Mouse (Mus musculus): ENCODE results near the gene Adamts15. TPM values are rescaled to one million over a fixed set of nuclear protein-coding genes. Genes with fewer than 3 reads are reported as not detected.

Adamts15 gene
- 1 to 10 TPM; 1.7 TPM for total RNA-seq (2021)
- long read RNA-seq, experiment 1, partial matches to known transcripts: 0 of 1 reads
- long read RNA-seq, experiment 1, other reads (novel, unspliced or antisense): 1 of 1 reads
- long read RNA-seq, experiment 2, partial matches to known transcripts: 0 of 1 reads
- long read RNA-seq, experiment 2, other reads (novel, unspliced or antisense): 1 of 1 reads

DNA sequence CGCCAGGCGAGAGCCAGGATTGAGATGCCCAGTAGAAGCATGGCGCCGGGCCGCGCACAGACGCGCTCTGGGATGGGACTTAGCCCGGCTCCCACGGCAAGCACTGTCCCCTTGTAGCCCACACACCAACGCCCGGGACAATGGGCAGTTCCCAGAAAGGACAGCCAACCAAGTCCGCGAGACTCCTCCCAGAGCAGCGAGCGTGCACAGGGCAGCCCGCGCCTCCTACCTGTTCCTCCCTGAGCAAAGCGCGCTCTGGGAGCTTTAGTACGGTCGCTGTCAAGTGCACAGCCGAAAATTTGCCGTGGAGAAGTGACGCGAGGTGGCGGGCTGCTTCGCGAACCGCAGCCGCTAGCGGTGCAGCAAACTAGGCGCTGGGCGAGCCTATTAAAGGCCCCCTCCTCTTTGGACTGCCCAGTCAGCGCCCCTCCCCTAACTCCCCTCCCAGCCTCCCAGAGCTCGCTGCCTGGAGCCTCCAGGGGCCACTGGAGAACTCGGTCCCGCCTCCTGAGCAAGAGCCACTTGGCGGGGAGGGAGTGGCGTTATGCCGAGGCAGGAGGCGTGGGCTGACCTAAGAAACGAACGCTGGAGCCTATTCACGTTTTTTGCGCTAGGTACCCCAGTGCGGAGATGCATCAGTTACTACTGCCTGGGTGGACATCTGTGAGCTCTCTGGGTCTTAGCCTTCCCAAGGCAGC is at the start of gene Adamts15:
Adamts15 (minus strand) TSS at position 256 of the 698 bp plus-strand sequence.
- intact Hi-C loops (cut with DNase I): no loop called here
- DNase-seq: peak; percentile 52 to 78

DNA sequence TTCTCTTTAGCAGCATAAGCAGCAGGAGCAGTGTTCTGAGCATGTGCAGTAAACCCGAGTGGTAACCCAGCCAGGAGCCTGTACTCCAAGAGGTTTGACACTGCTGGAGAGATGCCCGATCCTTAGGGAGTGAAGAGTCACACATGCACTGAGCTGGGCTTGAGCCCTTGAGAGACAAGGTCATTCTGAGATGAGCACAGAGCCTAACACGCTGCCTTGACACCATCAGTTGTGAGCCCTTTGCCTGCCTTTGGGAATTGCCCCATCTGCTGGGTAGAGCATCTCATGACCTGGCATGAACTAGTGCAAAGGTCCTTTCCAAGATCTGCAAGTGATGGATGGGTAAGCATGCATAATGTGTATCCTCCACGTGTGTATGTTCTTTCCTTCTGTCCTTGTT is 49.7 kb upstream of the Adamts15 start:
- intact Hi-C loops (cut with DNase I): no loop called here
- no peak for DNase-seq

- intact Hi-C loops (cut with DNase I): no loop called here
- DNase-seq: no peak
Measured at GRCm38 (mm10) chr9:30970001-30970400, 47.7 kb upstream of the Adamts15 start.

GRCm38 (mm10) chr9:30968130-30968529 is 45.9 kb upstream of the Adamts15 start:
- intact Hi-C loops (cut with DNase I): no loop called here
- DNase-seq: no peak

GRCm38 (mm10) chr9:30966881-30967280 is 44.6 kb upstream of the Adamts15 start:
- intact Hi-C loops (cut with DNase I): no loop called here
- DNase-seq: no peak

DNA sequence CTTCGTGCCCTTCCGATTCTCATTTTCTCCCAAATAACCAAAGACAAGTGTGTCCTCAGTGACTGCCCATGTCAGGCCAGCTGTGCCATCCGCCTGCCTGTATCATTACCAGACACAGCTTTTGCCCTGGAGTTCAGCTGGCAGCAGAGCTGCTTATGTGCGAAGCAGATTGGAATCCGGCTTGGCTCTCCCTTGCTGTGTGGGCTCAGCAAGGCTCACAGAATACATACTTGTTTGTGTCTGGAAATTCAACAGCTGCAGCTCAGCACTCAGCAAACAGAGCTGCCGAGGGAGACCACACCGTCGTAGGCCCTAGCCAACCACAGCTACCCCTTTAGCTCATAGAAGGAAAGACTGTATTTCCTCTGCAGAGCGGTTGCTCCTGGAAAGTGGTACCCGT is 42.4 kb upstream of the Adamts15 start:
- DNase-seq: peak in 1 of 2 experiments; percentile 30
- intact Hi-C loops (cut with DNase I): no loop called here

DNA sequence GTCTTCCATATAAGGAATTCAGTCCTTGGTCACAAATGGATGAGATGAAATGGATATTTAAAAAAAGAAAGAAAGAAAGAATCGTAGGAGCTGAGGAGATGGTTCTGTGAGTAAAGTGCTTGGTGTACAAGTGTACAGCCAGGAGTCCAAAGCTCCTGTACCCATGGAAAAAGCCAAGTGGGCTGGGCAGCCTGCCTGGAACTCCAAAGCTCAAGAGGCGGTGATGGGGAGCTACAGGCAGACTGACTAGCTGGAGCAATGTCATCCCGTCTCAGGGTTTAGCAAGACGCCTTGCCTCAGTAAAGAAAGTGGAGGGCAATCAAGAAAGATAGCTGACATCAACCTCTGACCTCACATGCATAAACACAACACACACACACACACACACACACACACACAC is 41.5 kb upstream of the Adamts15 start:
- no peak for DNase-seq
- intact Hi-C loops (cut with DNase I): no loop called here

- intact Hi-C loops (cut with DNase I): no loop called here
- DNase-seq: peak in 1 of 2 experiments; percentile 33
Measured at GRCm38 (mm10) chr9:30955246-30955645, 33.0 kb upstream of the Adamts15 start.

- intact Hi-C loops (cut with DNase I): no loop called here
- DNase-seq: no peak
Measured at GRCm38 (mm10) chr9:30953287-30953686, 31.0 kb upstream of the Adamts15 start.

DNA sequence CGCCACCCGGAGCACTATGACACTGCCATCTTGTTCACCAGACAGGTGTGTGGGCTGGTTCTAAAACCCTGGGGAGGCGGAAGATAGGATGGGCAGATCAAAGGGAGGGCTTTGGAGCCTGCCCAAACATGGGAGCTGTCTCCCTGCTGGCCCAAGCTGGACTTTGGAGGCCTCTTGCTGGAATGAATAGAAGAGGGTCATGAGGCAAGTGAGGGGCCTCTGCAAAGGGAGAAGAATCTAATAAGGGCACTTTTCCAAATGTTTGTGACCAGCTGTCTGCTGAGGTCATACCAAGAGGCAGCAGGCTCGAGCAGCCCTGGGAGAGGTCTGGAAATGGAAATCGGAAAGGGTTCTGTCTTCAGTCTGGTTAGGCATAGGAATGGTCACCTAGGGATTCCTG is 29.2 kb upstream of the Adamts15 start:
- no peak for DNase-seq
- intact Hi-C loops (cut with DNase I): no loop called here

DNA sequence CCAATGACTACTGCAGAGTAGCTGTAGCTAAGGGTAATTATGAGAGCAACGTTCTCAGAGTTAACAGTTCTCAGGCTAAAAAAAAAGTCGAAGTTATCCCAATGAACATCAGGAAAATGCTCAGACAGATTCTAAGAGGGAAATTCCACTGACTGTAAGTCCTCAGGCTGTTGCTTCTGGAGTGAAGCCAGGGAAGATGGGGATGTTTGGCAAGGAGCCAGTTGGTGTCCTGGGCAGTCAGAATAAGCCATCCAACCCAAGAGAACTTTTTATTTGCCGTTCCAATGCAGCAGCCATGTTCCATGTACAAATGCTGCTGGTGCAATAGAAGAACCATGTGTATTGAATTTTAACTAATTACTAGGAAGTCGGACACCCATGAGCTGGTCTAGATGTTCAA is 28.3 kb upstream of the Adamts15 start:
- no peak for DNase-seq
- intact Hi-C loops (cut with DNase I): no loop called here

- DNase-seq: no peak
- intact Hi-C loops (cut with DNase I): no loop called here
Measured at GRCm38 (mm10) chr9:30949971-30950370, 27.7 kb upstream of the Adamts15 start.

GRCm38 (mm10) chr9:30949422-30949821 is 27.2 kb upstream of the Adamts15 start:
- intact Hi-C loops (cut with DNase I): no loop called here
- no peak for DNase-seq

DNA sequence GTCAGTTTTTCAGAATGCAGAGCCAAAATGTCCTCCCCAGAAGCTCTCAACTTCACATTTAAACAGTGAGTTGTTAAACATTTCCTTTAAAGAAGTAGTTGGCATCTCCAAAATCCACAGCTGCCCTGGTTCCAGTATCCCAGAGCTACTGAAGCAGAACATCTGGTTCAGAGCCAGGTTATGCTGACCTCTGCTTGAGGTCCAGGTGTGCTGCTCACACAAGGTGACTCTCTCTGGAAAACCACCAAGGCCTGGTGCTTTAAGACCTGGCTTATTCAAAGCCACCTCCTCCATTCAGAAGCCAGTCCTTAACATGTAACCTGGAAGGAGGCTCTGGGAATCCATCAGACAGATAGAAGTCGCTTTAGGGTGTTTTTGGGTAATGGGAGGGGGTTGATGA is 23.0 kb upstream of the Adamts15 start:
- intact Hi-C loops (cut with DNase I): no loop called here
- no peak for DNase-seq

DNA sequence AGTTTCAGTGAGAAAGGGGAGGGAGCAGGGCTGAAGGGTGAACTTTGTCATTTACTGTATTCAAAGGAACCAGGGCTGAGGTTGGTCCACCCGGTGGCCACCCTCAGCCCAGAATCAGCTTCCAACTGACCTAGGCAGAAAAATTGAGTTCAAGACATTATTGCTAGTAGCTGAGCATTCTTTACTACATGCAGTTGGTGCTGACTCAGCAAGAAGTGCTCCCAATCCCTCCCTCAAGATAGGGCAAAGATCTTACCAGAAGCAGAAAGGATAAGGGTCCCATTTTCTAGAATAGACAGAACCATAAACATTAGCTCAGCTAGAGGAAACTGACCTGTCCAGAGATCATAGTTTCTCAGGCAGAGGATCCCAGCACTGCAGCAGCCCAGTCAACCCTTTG is 22.0 kb upstream of the Adamts15 start:
- intact Hi-C loops (cut with DNase I): no loop called here
- no peak for DNase-seq

DNA sequence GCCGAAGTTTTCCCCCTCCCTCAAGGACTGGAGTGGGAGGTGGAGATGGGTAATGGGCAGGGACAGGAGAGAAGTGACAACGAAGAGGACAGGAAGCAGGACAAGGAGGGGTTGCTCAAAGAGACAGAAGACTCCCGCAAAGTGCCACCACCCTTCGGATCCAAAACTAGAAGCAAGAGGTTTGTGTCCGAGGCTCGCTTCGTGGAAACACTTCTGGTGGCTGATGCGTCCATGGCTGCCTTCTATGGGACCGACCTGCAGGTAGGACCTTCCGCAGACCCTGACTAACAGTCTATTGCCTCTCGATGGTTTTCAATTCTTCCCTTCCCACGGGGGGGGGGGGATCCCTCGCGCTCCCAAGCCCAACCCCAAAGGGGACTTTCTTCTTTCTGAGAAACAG is 21.1 kb upstream of the Adamts15 start:
- DNase-seq: no peak
- intact Hi-C loops (cut with DNase I): loop anchor here (2.0 kb wide), 1 partner anchor 139 kb away; no protein-coding TSS in a partner anchor

DNA sequence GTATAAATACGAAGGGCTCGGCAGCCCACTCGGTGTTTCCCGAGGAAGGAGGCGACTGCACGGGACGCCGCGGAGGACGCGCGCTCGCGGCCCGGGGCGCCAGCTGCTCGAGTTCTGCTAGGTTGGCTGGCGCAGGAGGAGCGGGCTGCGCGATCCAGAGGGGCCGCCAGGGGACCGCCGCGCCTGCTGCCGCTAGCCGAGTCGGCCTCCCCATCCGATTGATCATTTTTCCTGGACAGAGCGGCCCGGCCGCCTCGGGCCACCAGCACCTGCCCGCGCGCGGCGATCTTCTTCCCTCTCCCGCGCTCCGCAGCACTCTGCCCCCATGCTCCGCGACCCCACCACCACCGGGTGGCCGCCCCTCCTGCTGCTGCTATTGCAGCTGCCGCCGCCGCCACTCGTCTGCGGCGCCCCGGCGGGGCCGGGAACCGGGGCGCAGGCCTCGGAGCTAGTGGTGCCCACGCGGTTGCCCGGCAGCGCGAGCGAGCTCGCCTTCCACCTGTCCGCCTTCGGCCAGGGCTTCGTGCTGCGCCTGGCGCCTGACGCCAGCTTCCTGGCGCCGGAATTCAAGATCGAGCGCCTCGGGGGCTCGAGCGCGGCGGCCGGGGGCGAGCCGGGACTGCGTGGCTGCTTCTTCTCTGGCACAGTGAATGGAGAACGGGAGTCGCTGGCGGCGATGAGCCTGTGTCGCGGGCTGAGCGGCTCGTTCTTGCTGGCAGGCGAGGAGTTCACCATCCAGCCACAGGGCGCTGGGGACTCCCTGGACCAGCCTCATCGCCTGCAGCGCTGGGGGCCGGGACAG is 20.5 kb upstream of the Adamts15 start, which contains the start of gene Adamts8:
Adamts8 (plus strand) TSS at position 51 of the 802 bp plus-strand sequence.
- intact Hi-C loops (cut with DNase I): loop anchor here (2.0 kb wide), 1 partner anchor 140 kb away; no protein-coding TSS in a partner anchor
- peak in 1 of 2 experiments; percentile 21 for DNase-seq

DNA sequence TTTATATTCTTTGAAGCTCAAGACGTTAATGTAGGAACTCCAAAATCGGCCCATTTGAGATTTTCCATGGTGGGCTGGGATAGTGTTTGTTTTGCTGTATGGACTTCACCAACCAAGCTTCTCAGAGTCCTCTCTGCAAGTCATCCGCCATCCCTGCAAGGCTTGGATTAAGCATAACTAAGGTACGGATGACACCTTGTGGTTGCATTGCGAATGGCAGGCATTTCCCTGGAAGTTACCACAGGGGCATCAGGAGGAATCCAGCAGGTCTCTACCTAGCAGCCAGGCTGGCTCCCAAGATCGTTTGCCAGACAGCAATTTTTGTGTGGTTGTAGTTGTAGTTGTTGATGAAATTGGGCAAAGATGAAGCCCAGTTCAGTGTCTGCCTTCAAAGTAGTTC is 18.1 kb upstream of the Adamts15 start:
- intact Hi-C loops (cut with DNase I): loop anchor here (1.0 to 2.0 kb wide), 2 partner anchors 460 to 494 kb away; no protein-coding TSS in a partner anchor

GRCm38 (mm10) chr9:30936674-30937438 is 14.6 kb upstream of the Adamts15 start:
- DNase-seq: peak in 1 of 2 experiments; percentile 56

More for the DNA sequence above, 18.1 kb upstream of the Adamts15 start:
- DNase-seq: peak; percentile 75 to 84

GRCm38 (mm10) chr9:30934827-30935226 is 12.6 kb upstream of the Adamts15 start:
- intact Hi-C loops (cut with DNase I): loop anchor here (10.0 kb wide), 2 partner anchors 200 to 370 kb away; no protein-coding TSS in a partner anchor
- DNase-seq: no peak

More at GRCm38 (mm10) chr9:30936674-30937438, 14.6 kb upstream of the Adamts15 start:
- intact Hi-C loops (cut with DNase I): loop anchor here (1.0 to 10.0 kb wide), 3 partner anchors 202 to 456 kb away; no protein-coding TSS in a partner anchor

Measured in gastrocnemius, postnatal 36 days (tissue).